11 mouse cellular contexts compared by ENCODE assay signal in the genomic region with DNA sequence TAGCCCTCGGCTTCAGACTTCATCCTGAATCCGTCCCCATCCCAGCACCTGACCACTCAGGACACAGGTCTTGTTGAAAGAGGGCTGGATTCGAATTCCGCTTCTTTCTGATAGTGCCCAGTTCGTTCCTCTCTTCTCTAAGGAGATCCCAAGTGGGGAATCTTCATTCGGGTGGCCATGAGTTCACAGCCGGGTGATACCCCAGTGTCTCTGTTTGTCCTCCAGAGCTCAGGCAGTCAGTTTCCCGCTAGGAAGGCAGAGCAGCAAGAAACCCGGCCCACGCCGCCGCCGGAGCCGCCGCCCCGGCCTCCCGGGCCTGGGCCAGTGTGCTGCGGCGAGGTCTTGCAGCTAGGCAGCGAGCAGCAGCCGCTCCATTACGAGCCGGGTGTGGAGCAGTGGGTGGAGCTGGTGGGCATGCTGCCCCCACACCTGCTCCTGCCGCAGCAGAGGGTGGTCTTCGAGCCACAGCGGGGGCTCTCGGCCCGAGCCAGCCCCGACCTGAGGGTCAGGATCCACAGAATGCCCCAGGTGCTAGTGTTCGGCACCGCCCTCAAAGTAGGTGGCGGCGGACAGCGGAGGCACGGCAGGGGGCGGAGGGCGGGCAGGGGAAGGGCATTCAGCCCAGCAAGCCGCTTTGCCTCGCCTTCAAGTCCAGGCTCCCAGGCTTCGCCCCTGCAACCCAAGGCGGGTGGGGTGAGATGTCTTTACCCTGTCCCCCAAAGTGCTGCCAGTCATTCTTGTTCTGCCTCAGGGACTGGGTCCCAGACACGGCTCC. TPM values are rescaled to one million over a fixed set of nuclear protein-coding genes. Genes with fewer than 3 reads are reported as not detected.
DNase-seq lines count a peak whose midpoint lies in the region; ATAC-seq lines count a peak whose summit lies in the region.
"Had no signal": no experiment of that assay in that cellular context is flagged by ENCODE, and none has a peak within 500 bp of the region (broad histone marks: within the 10 kb centered on the region; RNA-seq: fewer than 3 reads in every experiment).

No protein-coding gene starts in this region.

- no peak overlapping the region for H3K27ac ChIP-seq in embryonic facial prominence, embryonic 13.5 days
- no peak overlapping the region for H3K27ac ChIP-seq in hindbrain, embryonic 15.5 days (replicated peaks)
- no peak overlapping the region for H3K27ac ChIP-seq in neural tube, embryonic 11.5 days (ENCODE audit: low read depth, low read length)

- 42% methylated on average over 41 of the region's 42 CpGs for WGBS in embryonic facial prominence, embryonic 13.5 days
- WGBS in hindbrain, embryonic 15.5 days = 28% methylated on average over 42 of the region's 42 CpGs
- WGBS in neural tube, embryonic 11.5 days = 27% methylated on average over 42 of the region's 42 CpGs

- H3K9me3 ChIP-seq in embryonic facial prominence, embryonic 13.5 days = no peaks in the 10 kb centered on the region
- H3K9me3 ChIP-seq in hindbrain, embryonic 15.5 days = no peaks in the 10 kb centered on the region
- H3K9me3 ChIP-seq in neural tube, embryonic 11.5 days (ENCODE audit: control insufficient read depth, low read length) = no peaks in the 10 kb centered on the region
- H3K9me3 ChIP-seq: megakaryocyte, embryonic 14.5 days had no signal

- H3K4me1 ChIP-seq in embryonic facial prominence, embryonic 13.5 days = peaks cover 8% of the 10 kb centered on the region; the same call in 1 of the 2 replicates
- H3K4me1 ChIP-seq in hindbrain, embryonic 15.5 days (replicated peaks) = 0 out of 2 replicates have a peak, but pooled peaks cover 4% of the 10 kb centered on the region
- peaks cover 10% of the 10 kb centered on the region for H3K4me1 ChIP-seq in neural tube, embryonic 11.5 days (ENCODE audit: control insufficient read depth, insufficient read depth, low read length)

- H3K27me3 ChIP-seq in embryonic facial prominence, embryonic 13.5 days = no peaks in the 10 kb centered on the region
- H3K27me3 ChIP-seq in hindbrain, embryonic 15.5 days = no peaks in the 10 kb centered on the region
- no peaks in the 10 kb centered on the region for H3K27me3 ChIP-seq in neural tube, embryonic 11.5 days (ENCODE audit: control insufficient read depth, insufficient read depth, low read length)
- H3K27me3 ChIP-seq: megakaryocyte, embryonic 14.5 days had no signal

- no peak for ATAC-seq in embryonic facial prominence, embryonic 13.5 days (ENCODE audit: insufficient number of reproducible peaks, insufficient read depth, low FRiP score, low TSS enrichment, low read depth)
- no peak for ATAC-seq in hindbrain, embryonic 15.5 days (ENCODE audit: low FRiP score, low read depth)
- no peak for ATAC-seq in neural tube, embryonic 11.5 days (ENCODE audit: insufficient read depth, low FRiP score, low TSS enrichment)

- peaks cover 84% of the 10 kb centered on the region for H3K36me3 ChIP-seq in embryonic facial prominence, embryonic 13.5 days
- H3K36me3 ChIP-seq in hindbrain, embryonic 15.5 days = peaks cover 56% of the 10 kb centered on the region
- peaks cover 13% of the 10 kb centered on the region for H3K36me3 ChIP-seq in neural tube, embryonic 11.5 days (ENCODE audit: control insufficient read depth, insufficient read depth, low read length)

- peak overlapping the region; percentile 44; the same call in 1 of the 2 replicates for H3K9ac ChIP-seq in embryonic facial prominence, embryonic 13.5 days
- H3K9ac ChIP-seq in hindbrain, embryonic 15.5 days = no peak overlapping the region
- H3K9ac ChIP-seq in neural tube, embryonic 11.5 days (ENCODE audit: low read length) = peak overlapping the region; percentile 28

- H3K4me2 ChIP-seq in embryonic facial prominence, embryonic 13.5 days = peak overlapping the region; percentile 33
- H3K4me2 ChIP-seq in hindbrain, embryonic 15.5 days = peak overlapping the region; percentile 18; the same call in 1 of the 2 replicates
- no peak overlapping the region for H3K4me2 ChIP-seq in neural tube, embryonic 11.5 days (ENCODE audit: low read depth)

- DNase-seq in kidney, adult 18-20 months = peak; percentile 54
- DNase-seq in kidney, adult 11 months = no peak
- no peak for DNase-seq in neural tube, embryonic 11.5 days (ENCODE audit: low spot score)
- DNase-seq in layer of hippocampus, postnatal 10 days (ENCODE audit: low spot score in 2 of 2) = no peak
- no peak for DNase-seq in lung, postnatal 25 days (ENCODE audit: low spot score)
- DNase-seq: right cerebral cortex, postnatal 25 days; thymus, postnatal 36 days had no signal

- no peak overlapping the region for H3K4me3 ChIP-seq in embryonic facial prominence, embryonic 13.5 days
- H3K4me3 ChIP-seq in hindbrain, embryonic 15.5 days = no peak overlapping the region
- no peak overlapping the region for H3K4me3 ChIP-seq in neural tube, embryonic 11.5 days (ENCODE audit: low read depth, low read length)
- H3K4me3 ChIP-seq: megakaryocyte, embryonic 14.5 days had no signal

RNA-seq across cellular contexts. Expression of a gene that starts 17.9 kb away (rescaled TPM):
- 8.7 and 10.1 TPM in 2 replicates for polyA plus RNA-seq in embryonic facial prominence, embryonic 13.5 days (2015; fragmentation: Nextera tagmentation; extraction: Ambion mirVana)
- 9.4 and 11.2 TPM in 2 replicates for polyA plus RNA-seq in hindbrain, embryonic 15.5 days (2015; fragmentation: Nextera tagmentation; extraction: Ambion mirVana)
- polyA plus RNA-seq in neural tube, embryonic 11.5 days (2014; fragmentation: Nextera tagmentation; extraction: Ambion mirVana) = 9.6 TPM in 2 replicates
- total RNA-seq in layer of hippocampus, postnatal 10 days (2021) = 10 to 100 TPM; 20.9 to 21.5 TPM

RNA-seq across cellular contexts. Expression of a gene that starts 19.6 kb away (rescaled TPM):
- 1.6 and 2.0 TPM in 2 replicates for polyA plus RNA-seq in embryonic facial prominence, embryonic 13.5 days (2015; fragmentation: Nextera tagmentation; extraction: Ambion mirVana)
- polyA plus RNA-seq in hindbrain, embryonic 15.5 days (2015; fragmentation: Nextera tagmentation; extraction: Ambion mirVana) = 0.92 and 1.4 TPM in 2 replicates
- 1.8 and 2.6 TPM in 2 replicates for polyA plus RNA-seq in neural tube, embryonic 11.5 days (2014; fragmentation: Nextera tagmentation; extraction: Ambion mirVana)
- 1 to 10 TPM; 3.0 to 5.3 TPM for total RNA-seq in layer of hippocampus, postnatal 10 days (2021)

RNA-seq across cellular contexts. Expression of a gene that starts 20.0 kb away (rescaled TPM):
- polyA plus RNA-seq in embryonic facial prominence, embryonic 13.5 days (2015; fragmentation: Nextera tagmentation; extraction: Ambion mirVana) = 10.8 and 12.2 TPM in 2 replicates
- 19.0 and 22.6 TPM in 2 replicates for polyA plus RNA-seq in hindbrain, embryonic 15.5 days (2015; fragmentation: Nextera tagmentation; extraction: Ambion mirVana)
- polyA plus RNA-seq in neural tube, embryonic 11.5 days (2014; fragmentation: Nextera tagmentation; extraction: Ambion mirVana) = 17.0 and 17.1 TPM in 2 replicates
- total RNA-seq in layer of hippocampus, postnatal 10 days (2021) = 10 to 100 TPM; 31.8 to 31.9 TPM

RNA-seq across cellular contexts. Expression of a gene that starts 39.7 kb away (rescaled TPM):
- polyA plus RNA-seq in embryonic facial prominence, embryonic 13.5 days (2015; fragmentation: Nextera tagmentation; extraction: Ambion mirVana) = not detected in 2 replicates
- 0.51 and 1.2 TPM in 2 replicates for polyA plus RNA-seq in hindbrain, embryonic 15.5 days (2015; fragmentation: Nextera tagmentation; extraction: Ambion mirVana)
- polyA plus RNA-seq in neural tube, embryonic 11.5 days (2014; fragmentation: Nextera tagmentation; extraction: Ambion mirVana) = not detected in 2 replicates
- not detected for total RNA-seq in layer of hippocampus, postnatal 10 days (2021)
- total RNA-seq: hematopoietic stem cell, adult 5-6 weeks had no signal

RNA-seq across cellular contexts. Expression of a gene that starts 41.3 kb away (rescaled TPM):
- polyA plus RNA-seq in embryonic facial prominence, embryonic 13.5 days (2015; fragmentation: Nextera tagmentation; extraction: Ambion mirVana) = 1.6 and 2.0 TPM in 2 replicates
- polyA plus RNA-seq in hindbrain, embryonic 15.5 days (2015; fragmentation: Nextera tagmentation; extraction: Ambion mirVana) = 0.35 and 0.44 TPM in 2 replicates
- 0.27 TPM in 1 of 2 replicates, not detected in the other for polyA plus RNA-seq in neural tube, embryonic 11.5 days (2014; fragmentation: Nextera tagmentation; extraction: Ambion mirVana)
- total RNA-seq in layer of hippocampus, postnatal 10 days (2021) = not detected
